Mouse (Mus musculus): ENCODE data around the gene Lipo2.
"Not testable (repeated sequence)": the region's sequence is repeated elsewhere in the genome, so short reads cannot be mapped to it uniquely, and the experiment has no call there.

The Lipo2 gene

GRCm38 (mm10) chr19:33751259-33751658, at the start of gene Lipo2:
TSS of gene Lipo2 (minus strand) at chr19:33751359.
- CTCF ChIA-PET: not testable (repeated sequence)

- CTCF ChIA-PET: not testable (repeated sequence)
Observed at GRCm38 (mm10) chr19:33787359-33787758, 36.2 kb upstream of the Lipo2 start, which contains the start of gene Lipo1. TSS of gene Lipo1 (minus strand) at chr19:33787459.

GRCm38 (mm10) chr19:33786576-33787277, 35.6 kb upstream of the Lipo2 start:
- CTCF ChIA-PET: no interaction called here

GRCm38 (mm10) chr19:33761287-33762086, 10.3 kb upstream of the Lipo2 start, which contains the start of gene Lipo3:
TSS of gene Lipo3 (minus strand) at chr19:33761951.
- CTCF ChIA-PET: not testable (repeated sequence)
